Mouse (Mus musculus) lung, adult 10 weeks (tissue): ENCODE results near the gene Gm49358. TPM values are rescaled to one million over a fixed set of nuclear protein-coding genes. Genes with fewer than 3 reads are reported as not detected.

ENCODE experiments used
- polyA plus RNA-seq: library from polyadenylated mRNA; stranded (reverse); fragments of 350-450 nt; fragmentation: Illumina TruSeq; extraction: RNeasy Lipid Tissue Mini Kit (QIAGEN cat#74804); gene quantifications from one replicate; pipeline ENCODE4 v1.2.3, GENCODE M21; 2014; ENCODE audit warnings: low read depth, low replicate concordance; ENCODE audit not compliant: insufficient read depth

The Gm49358 gene
- not detected for polyA plus RNA-seq

DNA sequence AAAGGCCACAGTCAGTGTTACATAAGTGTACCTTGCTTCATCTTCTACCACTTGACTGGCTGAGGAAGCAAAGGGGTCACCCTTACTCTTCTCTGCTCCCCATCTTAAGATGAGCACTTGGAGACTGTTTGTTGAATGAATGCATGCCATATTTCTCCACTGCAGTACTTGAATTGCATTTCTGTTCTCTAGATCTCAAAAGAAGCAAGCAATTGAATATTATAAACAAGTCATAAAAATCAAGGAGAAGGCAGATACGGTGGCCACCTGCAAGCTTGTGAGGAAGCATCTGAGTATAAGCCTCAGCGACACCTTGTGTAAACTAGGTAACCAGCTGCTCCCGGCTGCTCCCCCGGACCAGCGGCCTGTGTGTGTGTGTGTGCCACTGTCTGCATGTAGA, at the start of gene Gm49358:
TSS of gene Gm49358 (plus strand) at position 301 of the 400 bp plus-strand sequence.

DNA sequence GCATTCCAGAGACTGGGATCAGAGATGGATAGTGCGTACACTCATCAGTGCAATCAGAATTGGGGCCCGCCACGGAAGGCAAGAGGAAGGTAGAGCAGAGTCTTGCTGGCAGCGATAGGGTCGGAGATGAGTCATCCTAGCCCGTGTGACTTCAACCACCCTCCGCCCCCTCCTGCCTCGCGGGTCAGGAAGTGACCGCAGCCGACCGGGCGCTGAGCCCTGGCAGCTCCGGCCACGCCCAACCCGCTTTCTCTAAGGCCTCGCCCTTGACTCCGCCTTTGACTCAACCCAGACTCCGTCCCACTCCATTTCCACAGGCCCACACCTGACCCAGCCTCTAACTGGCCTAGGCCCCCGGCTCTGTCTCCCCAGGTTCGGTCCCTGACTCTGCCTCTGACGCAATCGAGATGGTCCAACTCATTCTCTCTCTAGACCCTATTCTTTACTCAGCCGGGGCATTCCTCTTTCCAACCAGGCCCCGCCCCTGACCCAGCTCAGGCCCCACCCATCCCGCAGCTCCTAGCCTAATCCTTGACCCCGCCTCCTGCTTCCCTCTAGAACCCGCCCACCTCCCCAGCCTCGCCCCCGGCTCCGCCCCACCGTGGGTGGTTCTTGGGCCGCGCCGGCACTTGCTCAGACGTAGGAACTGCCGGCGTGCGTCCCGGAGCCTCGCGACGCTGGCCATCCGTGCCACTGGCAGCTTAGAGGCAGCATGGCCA, 14.8 kb downstream of the Gm49358 start, which contains the start of gene Nt5dc3:
TSS of gene Nt5dc3 (plus strand) at position 608 of the 719 bp plus-strand sequence.

Other genes with a start within 250 kb of the Gm49358 start
- 323 TPM for gene Hsp90b1, start 58.5 kb upstream of the Gm49358 start, polyA plus RNA-seq
- 1.6 TPM for gene Ttc41, start 58.2 kb upstream of the Gm49358 start, polyA plus RNA-seq
- gene Nt5dc3, start 15.0 kb downstream of the Gm49358 start, polyA plus RNA-seq, result 3.7 TPM
- gene Stab2, start 244.1 kb downstream of the Gm49358 start, polyA plus RNA-seq, result 0.43 TPM